In genomic region chr3:97064046-97064445, GRCm38 (mm10) we compare ENCODE assay signal across 21 mouse cellular contexts.
DNase-seq lines count a peak whose midpoint lies in the region; ATAC-seq and TF ChIP-seq lines count a peak whose summit lies in the region.
"Had no signal": no experiment of that assay in that cellular context is flagged by ENCODE, and none has a peak within 500 bp of the region (broad histone marks: within the 10 kb centered on the region; RNA-seq: fewer than 3 reads in every experiment).

No protein-coding gene starts in this region.

- H3K9me3 ChIP-seq in heart, embryonic 13.5 days = no peaks in the 10 kb centered on the region
- H3K9me3 ChIP-seq in hindbrain, postnatal 0 days (ENCODE audit: low read length) = no peaks in the 10 kb centered on the region
- H3K9me3 ChIP-seq in hindbrain, embryonic 13.5 days = no peaks in the 10 kb centered on the region
- H3K9me3 ChIP-seq: embryonic facial prominence, embryonic 12.5 days; forebrain, embryonic 12.5 days; limb, embryonic 15.5 days had no signal

- no peak overlapping the region for H3K4me2 ChIP-seq in heart, embryonic 13.5 days
- H3K4me2 ChIP-seq in hindbrain, postnatal 0 days (ENCODE audit: low read depth, low read length) = no peak overlapping the region
- no peak overlapping the region for H3K4me2 ChIP-seq in hindbrain, embryonic 13.5 days
- H3K4me2 ChIP-seq: embryonic facial prominence, embryonic 12.5 days; forebrain, embryonic 12.5 days; limb, embryonic 15.5 days had no signal

- peaks cover 4% of the 10 kb centered on the region for H3K27me3 ChIP-seq in heart, embryonic 13.5 days (replicated peaks)
- no peaks in the 10 kb centered on the region for H3K27me3 ChIP-seq in hindbrain, postnatal 0 days (ENCODE audit: insufficient read depth, low read length)
- no peaks in the 10 kb centered on the region for H3K27me3 ChIP-seq in hindbrain, embryonic 13.5 days
- H3K27me3 ChIP-seq: embryonic facial prominence, embryonic 12.5 days; forebrain, embryonic 12.5 days; limb, embryonic 15.5 days had no signal

- intact Hi-C loops in heart, postnatal 10 days (cut with DNase I) = no loop called here

- no peak overlapping the region for H3K4me3 ChIP-seq in heart, embryonic 13.5 days
- no peak overlapping the region for H3K4me3 ChIP-seq in brown adipose tissue, adult 24 weeks (ENCODE audit: insufficient read depth, low read depth, low read length)
- no peak overlapping the region for H3K4me3 ChIP-seq in hindbrain, postnatal 0 days (ENCODE audit: low read length)
- no peak overlapping the region for H3K4me3 ChIP-seq in hindbrain, embryonic 13.5 days
- H3K4me3 ChIP-seq: embryonic facial prominence, embryonic 12.5 days; forebrain, embryonic 12.5 days; left cerebral cortex, adult 2 months; limb, embryonic 15.5 days had no signal

- H3K27ac ChIP-seq in heart, embryonic 13.5 days (replicated peaks) = peak overlapping the region; percentile 84; the same call in 1 of the 2 replicates
- peak overlapping the region; percentile 61; the same call in 1 of the 2 replicates for H3K27ac ChIP-seq in brown adipose tissue, adult 24 weeks (replicated peaks; ENCODE audit: low read depth, low read length)
- no peak overlapping the region for H3K27ac ChIP-seq in hindbrain, postnatal 0 days
- no peak overlapping the region for H3K27ac ChIP-seq in hindbrain, embryonic 13.5 days
- H3K27ac ChIP-seq: embryonic facial prominence, embryonic 12.5 days; forebrain, embryonic 12.5 days; kidney, postnatal 0 days; left cerebral cortex, adult 2 months; limb, embryonic 15.5 days had no signal

- H3K9ac ChIP-seq in heart, embryonic 13.5 days = no peak overlapping the region
- no peak overlapping the region for H3K9ac ChIP-seq in hindbrain, postnatal 0 days (replicated peaks; ENCODE audit: low read length)
- H3K9ac ChIP-seq in hindbrain, embryonic 13.5 days = no peak overlapping the region
- H3K9ac ChIP-seq: embryonic facial prominence, embryonic 12.5 days; forebrain, embryonic 12.5 days; limb, embryonic 15.5 days had no signal

- peaks cover 32% of the 10 kb centered on the region for H3K4me1 ChIP-seq in heart, embryonic 13.5 days
- H3K4me1 ChIP-seq in brown adipose tissue, adult 24 weeks (ENCODE audit: control insufficient read depth, insufficient read depth, insufficient read length, low read length) = 0 out of 2 replicates have a peak, but pooled peaks cover 2% of the 10 kb centered on the region
- no peaks in the 10 kb centered on the region for H3K4me1 ChIP-seq in hindbrain, postnatal 0 days (ENCODE audit: insufficient read depth, low read length)
- H3K4me1 ChIP-seq in hindbrain, embryonic 13.5 days (replicated peaks) = no peaks in the 10 kb centered on the region
- H3K4me1 ChIP-seq: embryonic facial prominence, embryonic 12.5 days; forebrain, embryonic 12.5 days had no signal

- 54% methylated on average over 6 of the region's 6 CpGs for WGBS in heart, embryonic 13.5 days
- WGBS in hindbrain, postnatal 0 days = 40% methylated on average over 6 of the region's 6 CpGs
- WGBS in hindbrain, embryonic 13.5 days = 71% methylated on average over 6 of the region's 6 CpGs

- no peaks in the 10 kb centered on the region for H3K36me3 ChIP-seq in heart, embryonic 13.5 days
- no peaks in the 10 kb centered on the region for H3K36me3 ChIP-seq in hindbrain, postnatal 0 days (ENCODE audit: insufficient read depth, low read length)
- H3K36me3 ChIP-seq in hindbrain, embryonic 13.5 days = no peaks in the 10 kb centered on the region
- H3K36me3 ChIP-seq: embryonic facial prominence, embryonic 12.5 days; forebrain, embryonic 12.5 days; limb, embryonic 15.5 days had no signal

- ATAC-seq in heart, embryonic 13.5 days (ENCODE audit: extremely low read depth, insufficient number of reproducible peaks, low FRiP score, low TSS enrichment) = no peak
- no peak for ATAC-seq in hindbrain, postnatal 0 days
- ATAC-seq in hindbrain, embryonic 13.5 days (ENCODE audit: low FRiP score) = no peak

- peak; percentile 71 for DNase-seq in gastrocnemius, adult 18-20 months (ENCODE audit: low spot score)
- DNase-seq in gastrocnemius, postnatal 10 days = no peak
- DNase-seq in heart, adult 8-10 months (ENCODE audit: low spot score) = no peak
- DNase-seq in heart, postnatal 10 days = peak; percentile 30 to 36
- DNase-seq in hindbrain, postnatal 0 days (ENCODE audit: low spot score) = no peak
- DNase-seq: cerebellum, adult 18-20 months; cerebellum, postnatal 14 days; kidney, adult 11 months; left cerebral cortex, postnatal 4 days; lung, postnatal 4 days; midbrain, embryonic 14.5 days; right cerebral cortex, postnatal 14 days; spleen, adult 18-20 months had no signal

- no peak for TF ChIP-seq CTCF in hindbrain, postnatal 0 days (IDR thresholded peaks at IDR 0.05; ENCODE audit: low read depth)

Comparison
In these comparisons a context has a peak if more than half of its experiments do, and no peak if none do; other contexts are left out.
1. DNase-seq: peak in gastrocnemius, adult 18-20 months (single experiment) and heart, postnatal 10 days (2 of 2); none in gastrocnemius, postnatal 10 days (single experiment), heart, adult 8-10 months (single experiment) and hindbrain, postnatal 0 days (single experiment).
2. H3K27ac ChIP-seq: peak in heart, embryonic 13.5 days (single experiment) and brown adipose tissue, adult 24 weeks (single experiment); none in hindbrain, postnatal 0 days (single experiment) and hindbrain, embryonic 13.5 days (single experiment).